Mouse (Mus musculus) ES-Bruce4 (cell line): Measurements from ENCODE around the gene Tmem181a. TPM values are rescaled to one million over a fixed set of nuclear protein-coding genes. Genes with fewer than 3 reads are reported as not detected.

Experiments
- polyA plus RNA-seq: library from polyadenylated mRNA; stranded (reverse); fragments of >200 nt; gene quantifications from 2 replicates; pipeline ENCODE4 v1.2.4, GENCODE M21; 2011; ENCODE audit warnings: low read depth; ENCODE audit not compliant: missing spikeins, insufficient read depth, insufficient read length

Tmem181a gene
- polyA plus RNA-seq, 1 experiment, result 23.9 TPM

Other genes starting within 250 kb of the Tmem181a start
- 22.6 and 25.8 TPM in 2 replicates for gene Serac1, start 177.1 kb upstream of the Tmem181a start, polyA plus RNA-seq
- 69.7 and 71.4 TPM in 2 replicates for gene Gtf2h5, start 177.1 kb upstream of the Tmem181a start, polyA plus RNA-seq
- gene Tulp4, start 150.4 kb upstream of the Tmem181a start, polyA plus RNA-seq, result 59.4 and 61.8 TPM in 2 replicates
- 4.9 and 5.9 TPM in 2 replicates for gene Dynlt1a, start 60.6 kb downstream of the Tmem181a start, polyA plus RNA-seq
- 226 and 249 TPM in 2 replicates for gene Dynlt1b, start 173.3 kb downstream of the Tmem181a start, polyA plus RNA-seq